Mouse (Mus musculus): ENCODE measurements at regions not wholly inside any gene's neighbourhood (a gene's known extent, or its start where the extent isn't known, plus 50 kb on each side); places are given as distances from the start of the nearest gene placed in this dataset.

DNA sequence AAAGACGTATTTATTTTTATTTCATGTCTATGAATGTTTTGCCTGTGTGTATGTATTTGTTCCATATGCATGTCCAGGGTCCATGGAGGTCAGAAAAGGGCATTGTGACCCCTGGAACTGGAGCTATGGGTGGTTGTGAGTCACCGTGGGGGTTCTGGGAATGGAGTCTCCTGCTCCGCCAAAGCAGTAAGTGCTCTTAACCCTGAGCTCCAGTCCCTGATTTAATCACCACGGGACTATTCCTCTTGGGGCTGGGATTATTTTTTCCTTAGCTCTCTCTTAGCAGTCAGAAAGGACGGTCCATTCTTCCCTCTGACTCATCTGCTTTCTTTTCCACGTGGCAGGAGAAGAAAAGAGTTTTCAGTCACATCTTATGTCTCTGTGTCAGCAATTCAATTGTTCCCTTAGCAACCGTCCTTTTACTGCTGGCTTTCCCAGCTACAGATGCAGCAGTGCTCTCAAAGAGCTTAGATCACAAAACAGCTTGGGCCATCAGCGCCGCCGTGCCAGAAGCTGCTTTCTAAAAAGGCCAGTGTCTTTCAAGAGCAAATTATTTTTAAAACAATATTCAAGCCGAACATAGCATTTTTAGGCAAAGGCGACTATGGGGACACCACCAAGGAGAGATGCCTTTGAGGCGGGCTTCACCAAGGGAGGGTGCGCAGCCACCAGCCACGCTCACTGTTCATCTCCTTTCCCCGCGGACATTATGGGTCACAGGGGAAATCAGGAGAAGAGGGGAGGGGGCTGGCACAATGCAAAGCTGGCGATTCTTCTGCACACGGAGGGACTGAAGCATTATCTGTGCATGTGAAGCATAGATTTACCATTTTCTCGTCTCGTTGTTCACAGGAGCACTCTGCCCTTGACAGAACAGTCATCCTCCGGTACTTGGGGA lies 110.8 kb downstream of the Map3k7 start:
- no peak for DNase-seq (ENCODE audit: low read depth, low spot score)

DNA sequence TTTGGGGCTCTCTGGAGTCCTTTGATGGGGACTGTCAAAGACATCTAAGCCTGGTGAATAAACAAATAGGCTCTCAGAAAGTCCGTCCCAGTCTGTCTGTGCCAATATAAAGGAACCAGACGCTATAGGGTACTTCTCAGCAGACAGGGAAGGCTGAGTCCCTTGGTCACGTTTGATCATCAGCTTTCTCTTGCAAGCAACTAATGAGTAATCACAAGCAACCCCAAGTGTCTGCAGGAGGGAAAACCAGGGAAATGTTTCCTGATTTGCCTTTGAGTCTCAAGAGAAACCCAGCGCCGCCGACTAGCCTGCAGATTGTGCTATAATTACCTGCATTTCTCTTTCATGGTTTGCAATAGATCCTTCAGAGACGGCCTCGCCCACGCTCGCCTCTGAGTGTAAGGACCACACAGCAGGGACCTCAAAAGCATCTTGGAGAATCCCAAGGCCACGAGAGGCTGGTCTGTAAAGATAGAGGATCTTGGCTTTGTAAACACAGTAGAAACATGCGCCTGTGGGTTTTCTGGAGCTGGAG lies 112.6 kb downstream of the Map3k7 start:
- DNase-seq (ENCODE audit: low read depth, low spot score) = no peak

DNA sequence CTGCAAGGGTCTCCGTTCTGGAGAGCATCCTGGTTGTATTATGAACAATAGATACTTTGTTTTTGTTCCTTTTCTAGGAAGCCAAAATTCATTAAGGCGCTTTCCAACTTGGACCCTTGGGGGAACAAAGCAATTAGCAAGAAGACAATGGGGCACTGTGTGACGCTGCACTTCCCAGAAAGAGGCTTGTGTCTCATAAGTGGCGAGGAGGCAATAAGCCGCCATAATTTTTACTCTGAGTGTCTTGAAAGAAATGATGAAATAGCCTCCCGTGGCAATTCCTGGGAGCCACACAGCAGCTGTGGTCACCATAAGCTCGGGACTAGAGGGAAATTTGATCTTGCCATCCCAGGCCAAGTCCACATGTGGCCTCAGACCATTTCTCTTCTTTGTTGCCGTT lies 119.6 kb downstream of the Map3k7 start:
- DNase-seq (ENCODE audit: low read depth, low spot score) = no peak

DNA sequence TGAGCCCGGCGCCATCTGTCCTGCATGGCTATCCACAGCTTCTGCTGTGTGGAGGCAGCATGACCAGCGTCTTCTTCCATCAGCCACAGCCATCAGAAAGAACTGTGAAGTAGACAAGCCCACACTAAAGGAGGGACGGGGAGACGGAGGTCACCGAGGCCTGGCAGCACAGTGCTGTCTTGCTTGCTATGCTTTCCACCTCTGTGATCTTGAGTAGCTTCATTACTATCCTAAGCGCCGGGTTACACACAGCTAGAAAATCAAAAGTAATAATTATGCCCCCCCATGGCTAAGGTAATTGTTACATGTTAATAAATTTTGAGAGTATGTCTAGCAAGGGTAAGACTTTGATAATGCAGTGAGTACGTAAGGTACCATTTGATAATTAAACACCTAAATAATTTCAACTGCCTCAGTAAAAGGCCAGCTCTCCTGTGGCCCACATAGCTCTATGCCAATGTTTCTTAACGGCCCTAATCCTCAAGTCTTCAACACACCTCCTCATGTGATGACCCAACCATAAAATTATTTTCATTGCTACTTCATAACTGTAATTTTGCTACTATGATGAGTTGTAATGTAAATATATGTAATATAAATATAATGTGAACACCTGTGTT lies 120.5 kb downstream of the Map3k7 start:
- no peak for DNase-seq (ENCODE audit: low read depth, low spot score)

DNA sequence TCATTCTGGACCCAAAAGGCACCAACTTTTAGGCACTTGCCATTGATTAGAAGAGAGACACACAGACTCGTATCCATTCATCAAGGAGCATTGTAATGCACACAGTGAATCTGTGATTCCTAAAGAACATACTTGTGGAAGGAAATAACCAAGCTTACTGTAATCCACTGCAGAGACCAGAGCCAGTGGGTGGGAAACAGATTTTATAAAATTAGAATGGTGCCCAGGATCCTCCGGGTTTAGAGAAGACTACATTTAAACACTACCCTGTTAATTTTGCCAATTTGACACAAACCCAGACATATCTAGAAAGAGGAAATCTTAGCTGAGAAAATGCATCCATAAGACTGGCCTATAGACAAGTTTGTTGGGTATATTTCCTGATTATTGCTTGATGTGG lies 121.1 kb downstream of the Map3k7 start:
- DNase-seq (ENCODE audit: low read depth, low spot score) = no peak

DNA sequence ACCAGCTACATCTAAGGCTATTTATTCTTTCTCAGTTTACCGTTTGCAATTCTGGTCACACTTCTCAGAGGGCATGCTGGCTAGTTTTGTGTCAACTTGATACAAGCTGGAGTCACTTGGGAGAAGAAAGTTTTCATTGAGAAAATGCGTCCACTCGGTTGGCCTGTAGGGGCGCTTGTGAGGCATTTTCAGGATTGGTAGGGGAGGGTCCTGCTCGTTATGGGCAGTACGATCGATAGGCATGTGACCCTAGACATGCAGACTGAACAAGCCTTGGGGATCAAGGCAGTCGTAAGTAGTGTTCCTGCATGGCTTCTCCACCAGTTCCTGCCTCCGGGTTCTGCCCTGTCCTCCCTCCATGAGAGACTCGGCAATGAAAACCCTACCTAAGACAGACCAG lies 127.2 kb downstream of the Map3k7 start:
- no peak for DNase-seq (ENCODE audit: low read depth, low spot score)

DNA sequence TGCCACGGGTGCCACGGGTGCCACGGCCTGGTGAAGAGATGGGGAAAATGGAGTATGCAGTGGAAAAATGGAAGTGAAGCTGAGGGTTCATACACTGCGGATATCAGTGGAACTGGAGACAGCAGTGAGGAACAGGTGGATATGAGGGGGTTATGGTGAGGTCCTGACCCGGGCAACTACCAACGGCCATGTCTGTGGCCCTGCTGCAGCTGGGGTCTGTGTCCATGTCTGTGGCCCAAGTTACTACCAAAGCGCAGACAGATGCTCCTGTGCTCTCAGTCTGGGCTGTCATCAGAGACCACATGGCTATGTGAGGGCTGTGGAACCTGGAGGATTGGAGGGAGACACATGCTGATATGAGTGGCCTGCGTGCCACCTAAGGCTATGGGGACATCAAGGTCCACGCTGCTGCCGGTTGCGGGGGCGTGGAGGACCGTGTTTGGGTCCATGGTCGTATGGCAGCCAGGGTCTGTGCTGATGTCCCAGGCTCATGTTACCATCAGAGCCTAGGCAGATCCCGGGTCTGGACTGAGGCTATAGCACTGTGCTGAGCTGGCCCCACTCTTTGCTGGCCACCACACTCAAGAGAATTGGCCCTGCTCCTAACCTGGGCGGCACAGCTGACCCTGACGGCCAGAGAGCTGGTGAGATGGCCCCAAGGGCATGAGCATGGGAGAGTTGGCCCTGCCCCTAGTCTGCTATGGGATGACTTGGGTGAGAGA lies 128.6 kb downstream of the Map3k7 start:
- no peak for DNase-seq (ENCODE audit: low read depth, low spot score)

DNA sequence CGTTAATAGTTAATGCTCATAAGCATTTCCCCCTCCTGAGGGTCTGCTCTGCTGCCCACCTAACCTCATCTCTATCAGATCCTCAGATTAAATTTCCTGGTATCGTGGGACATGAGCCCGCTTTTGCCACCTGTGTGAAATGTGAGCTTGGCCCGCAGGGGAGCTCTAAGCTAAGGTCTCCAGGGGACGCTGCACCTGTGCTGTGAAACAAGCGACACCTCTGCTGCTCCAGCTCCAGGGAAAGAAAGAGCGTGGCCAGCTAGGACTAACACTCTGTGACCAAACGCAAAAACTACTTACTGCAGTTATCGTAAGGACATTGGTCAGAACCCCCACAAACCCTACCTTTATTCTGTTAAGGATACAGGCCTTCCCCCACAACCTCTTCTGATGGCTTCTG lies 134.3 kb downstream of the Map3k7 start:
- no peak for DNase-seq (ENCODE audit: low read depth, low spot score)

DNA sequence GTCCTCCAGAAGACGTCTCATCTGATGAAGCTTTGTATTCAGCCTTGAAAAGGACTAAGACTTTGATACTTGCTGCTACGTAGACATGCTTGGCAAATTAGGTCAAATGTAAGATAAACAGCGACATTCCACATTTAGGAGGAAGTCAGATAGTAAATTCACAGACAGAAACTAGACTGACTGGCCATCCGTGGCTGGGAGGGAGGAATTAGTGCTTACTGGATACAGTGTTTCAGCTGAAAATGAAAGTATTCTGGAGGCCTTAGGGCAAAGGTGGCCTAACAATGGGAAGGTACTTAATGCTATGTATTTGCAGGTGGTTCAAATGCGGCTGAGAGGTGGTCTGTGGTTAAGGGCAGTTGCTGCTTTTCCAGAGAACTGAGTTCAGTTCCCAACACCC lies 137.1 kb downstream of the Map3k7 start:
- DNase-seq (ENCODE audit: low read depth, low spot score) = no peak

DNA sequence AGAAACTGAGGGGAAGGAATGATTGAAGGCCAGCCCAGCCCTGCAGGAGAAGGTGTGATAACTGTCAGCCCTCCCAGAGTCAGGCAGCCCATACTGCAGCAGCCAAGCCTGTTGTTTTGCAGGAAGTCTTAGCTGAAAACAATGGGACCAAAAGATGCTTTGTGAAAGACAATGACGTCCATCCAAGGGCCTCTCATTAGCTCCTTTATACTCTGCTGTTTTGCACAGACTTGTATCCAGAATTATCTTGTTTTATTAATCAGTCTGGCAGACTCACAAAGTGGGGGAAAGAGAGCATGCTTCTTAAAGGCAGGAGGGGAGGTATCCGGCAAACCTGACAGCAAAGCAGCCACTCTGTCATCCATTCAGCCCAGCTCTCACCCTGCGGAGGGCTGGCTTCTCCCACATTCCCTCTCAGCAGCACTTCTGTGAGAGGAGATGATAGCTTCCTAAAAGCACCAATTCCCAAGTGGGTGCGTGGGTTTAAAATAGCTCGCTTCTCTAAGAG lies 131.9 kb upstream of the Bach2 start:
- no peak for DNase-seq (ENCODE audit: low read depth, low spot score)

DNA sequence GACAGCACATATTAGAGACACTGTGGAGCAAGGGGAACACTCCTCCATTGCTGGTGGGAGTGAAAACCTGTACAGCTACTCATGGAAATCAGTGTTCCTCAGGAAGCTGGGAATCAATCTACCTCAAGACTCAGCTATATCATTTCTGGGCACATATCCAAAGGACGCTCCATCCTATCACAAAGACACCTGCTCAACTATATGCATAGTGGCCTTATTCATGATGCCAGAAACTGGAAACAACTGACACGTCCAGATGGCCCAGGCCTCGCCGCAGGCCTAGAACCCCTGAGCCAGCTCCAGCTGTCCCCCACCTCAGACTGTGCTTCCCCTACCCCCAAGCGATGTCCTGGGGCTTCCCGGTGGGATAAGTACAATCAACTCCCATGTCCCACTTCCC lies 116.3 kb upstream of the Bach2 start:
- no peak for DNase-seq (ENCODE audit: low read depth, low spot score)

DNA sequence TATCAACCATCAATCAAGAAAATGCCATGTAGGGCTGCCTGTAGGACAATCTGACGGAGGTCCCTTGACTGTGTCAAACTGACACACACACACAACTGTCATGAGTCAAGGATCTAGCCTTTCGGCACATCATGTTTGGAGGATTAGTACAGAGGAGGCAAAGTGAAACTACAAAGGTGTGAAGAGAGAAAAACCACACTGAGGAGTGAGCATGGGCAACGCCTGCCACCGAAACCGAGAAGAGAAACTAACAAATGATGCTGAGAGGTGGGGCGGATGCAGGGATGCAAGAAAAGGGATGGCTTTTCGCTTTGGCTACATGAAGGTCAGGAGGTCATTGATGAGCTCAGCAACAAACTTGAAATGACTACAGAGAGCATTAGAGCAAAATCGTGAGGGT lies 111.8 kb upstream of the Bach2 start:
- no peak for DNase-seq (ENCODE audit: low read depth, low spot score)

DNA sequence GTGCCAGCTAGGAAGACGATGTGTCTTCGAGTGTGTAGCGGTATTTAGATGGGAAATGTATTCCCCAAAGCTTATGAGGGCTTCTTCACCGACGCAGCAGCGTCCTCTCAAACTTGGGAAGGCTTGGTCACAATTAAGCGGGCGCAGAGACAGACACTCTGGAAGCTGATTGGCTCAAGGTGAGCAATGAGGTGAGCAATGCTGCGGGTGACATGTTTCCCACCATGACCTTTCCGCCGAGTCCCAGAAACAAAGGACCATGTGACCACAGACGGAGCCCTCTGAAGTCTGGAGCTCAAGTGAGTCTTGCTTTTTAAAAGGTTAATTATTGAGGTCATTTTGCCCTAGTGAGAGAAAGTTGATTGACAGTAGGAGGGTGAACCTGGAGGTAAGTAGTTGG lies 108.0 kb upstream of the Bach2 start:
- DNase-seq (ENCODE audit: low read depth, low spot score) = no peak

DNA sequence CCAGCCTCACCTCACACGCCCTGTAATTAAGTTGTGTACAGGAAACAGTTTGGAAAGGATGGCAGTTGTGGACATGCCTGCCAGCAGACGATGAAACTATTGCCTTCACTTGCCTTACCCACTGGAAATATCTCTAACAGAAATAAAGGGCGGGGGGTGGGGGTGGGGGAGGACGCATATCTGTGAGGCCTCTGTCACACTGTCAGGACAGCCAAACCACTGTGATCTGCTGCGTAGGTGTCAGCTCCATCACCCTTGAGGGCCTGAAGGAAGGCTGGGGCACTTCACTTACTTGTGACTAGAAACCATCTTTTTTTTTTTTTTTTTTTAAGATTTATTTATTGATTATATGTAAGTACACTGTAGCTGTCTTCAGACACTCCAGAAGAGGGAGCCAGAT lies 106.8 kb upstream of the Bach2 start:
- DNase-seq (ENCODE audit: low read depth, low spot score) = no peak

DNA sequence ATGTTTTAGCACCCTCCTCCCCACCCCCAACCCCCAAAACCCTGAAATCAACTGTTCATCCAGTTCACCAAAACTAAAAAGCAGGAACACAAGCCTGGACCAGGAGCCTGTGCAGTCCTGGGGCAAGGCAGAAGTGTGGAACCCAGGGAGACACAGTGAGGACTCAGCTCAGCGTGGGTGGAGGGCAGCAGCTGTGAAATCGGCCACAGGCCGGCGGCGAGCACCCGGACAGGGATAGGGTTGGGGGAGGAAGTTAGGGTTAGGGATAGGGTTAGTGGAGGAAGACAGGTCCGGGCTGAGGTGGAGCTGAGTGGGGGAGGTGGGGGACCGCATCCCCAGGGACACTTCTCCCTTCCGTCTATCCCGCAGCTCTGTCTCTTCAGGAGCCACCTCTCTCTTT lies 102.5 kb upstream of the Bach2 start:
- DNase-seq (ENCODE audit: low read depth, low spot score) = no peak

DNA sequence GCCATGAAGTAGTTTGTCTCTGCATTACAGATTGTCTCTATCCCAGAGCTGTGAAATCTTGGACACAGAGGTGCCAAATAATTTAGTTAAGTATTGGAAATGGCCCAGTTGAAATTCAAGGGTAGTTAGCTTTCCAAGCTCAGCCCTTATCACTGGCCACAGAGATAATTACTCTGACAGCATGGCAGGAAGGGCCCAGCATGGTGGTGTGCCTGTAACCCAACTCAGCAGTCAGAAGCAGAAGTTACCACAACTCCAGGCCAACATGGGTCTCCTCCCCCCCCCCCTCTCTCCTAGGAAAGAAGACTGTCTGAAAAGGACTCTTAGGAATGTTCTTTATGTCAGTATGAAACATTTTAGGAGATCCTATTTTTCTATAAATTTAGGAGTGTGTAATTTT lies 101.4 kb upstream of the Bach2 start:
- no peak for DNase-seq (ENCODE audit: low read depth, low spot score)

DNA sequence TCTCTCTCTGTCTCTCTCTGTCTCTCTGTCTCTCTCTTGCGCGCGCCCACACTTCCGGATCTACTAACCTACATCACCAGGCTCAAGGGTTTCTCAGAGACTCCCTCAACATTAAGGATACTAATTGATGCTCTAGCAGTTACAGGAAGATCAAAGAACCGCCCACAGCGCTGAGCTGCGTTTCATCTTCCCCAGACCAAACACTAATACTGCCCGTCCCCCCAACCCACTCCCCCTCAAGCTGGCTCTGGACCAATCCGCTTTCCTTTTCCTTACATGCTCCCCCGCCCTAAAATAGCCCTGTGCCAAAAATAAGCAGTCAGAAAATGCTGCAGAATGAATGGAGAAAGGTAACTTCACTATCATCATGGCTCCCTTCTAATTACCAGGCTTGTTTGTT lies 100.6 kb upstream of the Bach2 start:
- no peak for DNase-seq (ENCODE audit: low read depth, low spot score)

DNA sequence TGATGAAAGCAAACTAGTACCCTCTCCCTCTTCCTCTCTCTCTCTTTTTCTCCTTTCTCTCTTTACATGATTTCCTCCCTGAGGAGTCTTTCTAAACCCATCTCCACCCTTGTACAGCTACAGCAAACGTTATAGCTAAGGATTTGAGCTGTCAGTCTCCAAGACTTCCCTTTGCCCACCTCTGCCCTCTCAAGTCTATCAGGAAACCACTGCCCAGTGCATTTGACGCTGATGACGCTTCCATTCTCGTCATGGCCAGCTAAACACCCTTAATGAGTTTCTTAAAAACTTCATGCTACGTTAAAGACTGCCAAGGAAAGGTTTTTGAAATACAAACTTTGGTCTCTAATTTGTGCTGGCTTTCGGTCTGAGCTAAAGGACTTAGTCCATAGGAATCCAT lies 99.0 kb upstream of the Bach2 start:
- DNase-seq (ENCODE audit: low read depth, low spot score) = no peak

DNA sequence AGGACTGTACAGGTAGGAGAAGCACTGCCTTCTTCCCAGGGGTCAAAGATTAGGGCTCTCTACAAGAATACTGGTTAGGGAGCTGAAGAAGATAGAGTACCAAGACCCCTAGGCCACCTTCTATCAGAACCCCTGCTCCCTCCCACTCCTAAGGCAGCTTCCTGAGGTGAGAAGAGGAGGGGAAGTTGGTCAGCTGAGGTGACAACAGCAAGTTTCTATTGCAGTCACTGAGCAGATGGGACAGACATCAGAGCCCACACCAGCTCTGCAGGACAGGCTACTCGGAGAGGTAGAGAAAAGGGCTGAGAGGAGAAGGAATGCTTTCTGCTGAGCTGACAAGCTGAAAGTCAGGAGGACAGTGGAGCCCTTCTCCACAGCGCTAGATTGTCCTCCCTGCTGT lies 98.5 kb upstream of the Bach2 start:
- DNase-seq (ENCODE audit: low read depth, low spot score) = no peak

DNA sequence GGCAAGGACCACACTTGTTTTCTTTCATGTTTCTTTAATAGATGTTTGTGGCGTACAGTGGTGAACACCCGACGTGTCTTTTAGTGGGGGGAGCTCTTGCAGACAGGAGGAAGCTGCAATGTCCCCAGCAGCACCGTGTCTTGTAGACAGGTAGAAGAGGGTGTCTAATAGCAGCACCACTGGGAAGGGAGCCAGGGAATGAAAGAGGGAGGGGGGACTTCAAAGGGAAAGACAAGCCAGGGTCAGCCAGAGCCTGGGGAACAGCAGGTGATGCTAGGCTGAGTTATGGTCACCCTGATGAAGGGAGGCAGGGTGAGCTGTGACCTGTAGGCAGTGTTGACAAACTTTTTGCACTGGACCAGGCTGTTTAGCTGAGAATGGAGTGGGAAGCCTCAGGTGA lies 96.4 kb upstream of the Bach2 start:
- DNase-seq (ENCODE audit: low read depth, low spot score) = no peak

DNA sequence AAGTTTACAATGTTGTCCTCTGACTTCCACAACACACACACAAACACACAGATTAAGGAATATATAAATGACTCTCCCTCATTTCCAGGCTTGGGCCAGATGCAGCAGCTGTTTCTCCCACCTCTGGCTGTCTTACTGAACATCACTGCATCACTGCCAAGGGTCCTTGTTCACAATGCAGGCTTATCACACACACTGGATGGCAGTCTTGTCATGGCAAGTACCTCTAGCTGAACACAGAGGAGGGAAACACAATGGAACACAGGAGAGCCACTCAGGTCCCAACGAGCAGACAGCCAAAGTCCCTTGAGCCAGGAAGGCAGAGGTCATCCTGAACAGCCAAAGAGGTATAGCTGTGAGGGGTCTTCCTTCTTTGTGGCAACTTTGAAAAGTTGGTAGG lies 91.5 kb upstream of the Bach2 start:
- DNase-seq (ENCODE audit: low read depth, low spot score) = no peak

DNA sequence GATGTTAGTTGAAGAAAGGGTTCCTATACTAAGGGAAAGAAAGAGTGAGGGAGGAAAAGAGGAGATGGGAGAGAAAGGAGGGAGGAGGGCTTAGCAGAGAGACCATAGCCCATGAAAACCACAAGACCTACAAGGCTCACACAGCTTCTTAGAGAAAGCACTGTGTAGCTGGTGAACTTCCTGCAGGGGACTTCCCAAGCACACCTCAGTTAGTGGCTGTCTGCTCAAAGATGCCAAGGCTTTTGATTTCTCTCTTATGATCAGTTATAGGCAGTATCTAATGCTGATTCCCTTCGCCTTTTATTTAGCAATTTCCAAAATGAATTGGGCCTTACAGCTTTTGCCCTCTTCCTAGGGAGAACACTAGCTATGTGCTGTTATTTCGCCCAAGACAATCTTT lies 90.0 kb upstream of the Bach2 start:
- no peak for DNase-seq (ENCODE audit: low read depth, low spot score)
